8 mouse cellular contexts compared by ENCODE assay signal in the genomic region with DNA sequence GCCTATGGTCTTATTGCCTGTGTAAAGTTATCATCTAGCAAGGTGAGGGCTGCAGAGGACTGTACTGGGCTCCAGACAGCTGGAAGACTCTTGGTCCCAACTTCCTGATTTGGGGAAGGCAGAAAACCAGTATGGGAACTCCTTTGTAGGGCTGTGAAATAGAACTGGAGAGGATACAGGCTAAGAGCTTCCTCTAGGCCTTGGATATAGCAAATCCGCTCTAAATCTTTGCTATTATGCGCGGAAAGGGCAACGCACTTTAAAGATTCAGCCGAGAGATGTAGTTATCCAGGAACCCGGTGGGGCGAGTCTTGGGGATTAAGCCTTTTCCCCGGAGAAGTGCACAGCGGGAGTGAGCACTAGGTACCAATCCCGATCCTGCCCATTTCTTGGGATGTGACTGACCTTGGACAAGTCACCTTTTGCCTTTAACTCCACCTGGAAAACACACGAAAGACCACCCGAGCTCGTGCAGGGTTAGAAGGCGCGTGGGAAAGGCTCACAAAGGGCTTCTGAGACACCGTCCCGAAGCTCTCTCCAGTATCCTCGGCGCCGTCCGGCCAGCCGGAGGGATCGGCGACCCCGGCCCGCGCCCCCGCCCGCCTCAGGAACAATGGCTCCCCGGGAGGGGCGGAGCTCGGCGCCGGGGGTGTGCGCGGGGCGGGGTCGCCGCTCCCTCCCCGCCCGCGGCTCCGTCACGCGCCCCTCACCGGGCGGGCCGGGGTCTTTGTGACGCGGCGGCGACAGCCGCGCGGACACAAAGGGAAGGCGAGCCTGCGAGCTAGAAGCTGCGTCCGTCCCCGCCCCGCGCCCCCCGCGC. TPM values are rescaled to one million over a fixed set of nuclear protein-coding genes. Genes with fewer than 3 reads are reported as not detected.
A peak's percentile ranks its signal among the peaks of the same experiment; 100 is the strongest.
DNase-seq lines count a peak whose midpoint lies in the region; ATAC-seq and TF ChIP-seq lines count a peak whose summit lies in the region.

A gene (plus strand): TSS at position 754 of the 820 bp plus-strand sequence.

- H3K9me3 ChIP-seq in embryonic facial prominence, embryonic 12.5 days, result 0 out of 2 replicates have a peak, but pooled peaks cover 4% of the 10 kb centered on the region
- H3K9me3 ChIP-seq in hindbrain, embryonic 10.5 days, result no peaks in the 10 kb centered on the region
- no peaks in the 10 kb centered on the region; the same call in 1 of the 2 replicates for H3K9me3 ChIP-seq in stomach, postnatal 0 days (ENCODE audit: control insufficient read depth, low read length)

- H3K27ac ChIP-seq in embryonic facial prominence, embryonic 12.5 days, result peak within 1 kb of the TSS; percentile 97
- peak within 1 kb of the TSS; percentile 98 for H3K27ac ChIP-seq in hindbrain, embryonic 10.5 days
- peak within 1 kb of the TSS; percentile 88 for H3K27ac ChIP-seq in stomach, postnatal 0 days (replicated peaks)

- DNase-seq in urinary bladder, adult 18-20 months (ENCODE audit: low spot score in 2 of 2), result peak; percentile 2 to 35
- DNase-seq in urinary bladder, postnatal 10 days (ENCODE audit: low spot score), result no peak
- no peak for DNase-seq in hindbrain, embryonic 10.5 days (ENCODE audit: low spot score)
- no peak for DNase-seq in left cerebral cortex, postnatal 10 days (ENCODE audit: extremely low spot score in 1 of 2, low spot score in 2 of 2)
- peak; percentile 87 for DNase-seq in mesoderm, embryonic 11.5 days (ENCODE audit: low read depth, low spot score)
- DNase-seq in stomach, postnatal 0 days (ENCODE audit: low spot score), result peak; percentile 47
- no peak for DNase-seq in spleen, postnatal 4 days (ENCODE audit: low spot score in 2 of 2)

- peak; percentile 80 for ATAC-seq in embryonic facial prominence, embryonic 12.5 days (ENCODE audit: insufficient number of reproducible peaks, insufficient read depth, low FRiP score, low TSS enrichment)
- peak; percentile 46 for ATAC-seq in stomach, postnatal 0 days (ENCODE audit: low FRiP score, low TSS enrichment)

- intact Hi-C loops in left cerebral cortex, postnatal 10 days (cut with DNase I), result loop anchor here (5.0 kb wide), 1 partner anchor 98 kb away; no protein-coding TSS in a partner anchor

- no peaks in the 10 kb centered on the region for H3K36me3 ChIP-seq in embryonic facial prominence, embryonic 12.5 days
- peaks cover 14% of the 10 kb centered on the region for H3K36me3 ChIP-seq in hindbrain, embryonic 10.5 days
- no peaks in the 10 kb centered on the region for H3K36me3 ChIP-seq in stomach, postnatal 0 days (ENCODE audit: control insufficient read depth, insufficient read depth, low read length)

- H3K9ac ChIP-seq in embryonic facial prominence, embryonic 12.5 days, result peak within 1 kb of the TSS; percentile 99
- peak within 1 kb of the TSS; percentile 83 for H3K9ac ChIP-seq in stomach, postnatal 0 days (ENCODE audit: low read length)

- H3K4me3 ChIP-seq in embryonic facial prominence, embryonic 12.5 days, result peak within 1 kb of the TSS; percentile 98
- peak within 1 kb of the TSS; percentile 80 for H3K4me3 ChIP-seq in hindbrain, embryonic 10.5 days
- H3K4me3 ChIP-seq in stomach, postnatal 0 days (ENCODE audit: low read depth, low read length), result peak within 1 kb of the TSS; percentile 79

- under 1% methylated on average over 50 of the region's 64 CpGs for WGBS in embryonic facial prominence, embryonic 12.5 days
- WGBS in hindbrain, embryonic 10.5 days, result under 1% methylated on average over 64 of the region's 64 CpGs
- 2% methylated on average over 42 of the region's 64 CpGs for WGBS in stomach, postnatal 0 days

- no peak for TF ChIP-seq EP300 in stomach, postnatal 0 days (optimal IDR thresholded peaks at IDR 0.05)

- no peaks in the 10 kb centered on the region for H3K4me1 ChIP-seq in embryonic facial prominence, embryonic 12.5 days
- peaks cover 39% of the 10 kb centered on the region for H3K4me1 ChIP-seq in hindbrain, embryonic 10.5 days (replicated peaks)
- 0 out of 2 replicates have a peak, but pooled peaks cover 3% of the 10 kb centered on the region for H3K4me1 ChIP-seq in stomach, postnatal 0 days (replicated peaks; ENCODE audit: control insufficient read depth, insufficient read depth)

- no peaks in the 10 kb centered on the region for H3K27me3 ChIP-seq in embryonic facial prominence, embryonic 12.5 days
- H3K27me3 ChIP-seq in hindbrain, embryonic 10.5 days (ENCODE audit: insufficient read depth, poor library complexity, severe bottlenecking), result no peaks in the 10 kb centered on the region
- H3K27me3 ChIP-seq in stomach, postnatal 0 days (ENCODE audit: control insufficient read depth, insufficient read depth, low read length), result no peaks in the 10 kb centered on the region

- peak within 1 kb of the TSS; percentile 74 for H3K4me2 ChIP-seq in embryonic facial prominence, embryonic 12.5 days (replicated peaks)
- H3K4me2 ChIP-seq in stomach, postnatal 0 days (replicated peaks; ENCODE audit: low read depth), result peak within 1 kb of the TSS; percentile 90

- no peak for TF ChIP-seq CTCF in stomach, postnatal 0 days (IDR thresholded peaks at IDR 0.05; ENCODE audit: low read depth)

RNA-seq across cellular contexts. Expression of the gene that starts here (rescaled TPM):
- polyA plus RNA-seq in embryonic facial prominence, embryonic 12.5 days (2016; fragmentation: Nextera tagmentation; extraction: Ambion mirVana), result 124 and 130 TPM in 2 replicates
- 118 and 175 TPM in 2 replicates for polyA plus RNA-seq in hindbrain, embryonic 10.5 days (2016; fragmentation: Nextera tagmentation; extraction: Ambion mirVana)
- total RNA-seq in left cerebral cortex, postnatal 10 days (2021), result 100 to 1,000 TPM; 172 TPM
- polyA plus RNA-seq in stomach, postnatal 0 days (2015; fragmentation: Nextera tagmentation; extraction: Ambion mirVana), result 16.7 and 16.8 TPM in 2 replicates

Comparison
In these comparisons a context has a peak if more than half of its experiments do, and no peak if none do; other contexts are left out.
1. DNase-seq: peak in urinary bladder, adult 18-20 months (2 of 2), mesoderm, embryonic 11.5 days (single experiment) and stomach, postnatal 0 days (single experiment); none in urinary bladder, postnatal 10 days (single experiment), hindbrain, embryonic 10.5 days (single experiment), left cerebral cortex, postnatal 10 days (0 of 2) and spleen, postnatal 4 days (0 of 2).
2. Peak in every context shown above with its lines, with median percentiles within 50 percentile points of each other: H3K27ac ChIP-seq and H3K4me3 ChIP-seq.